In genomic region chr1:132376211-132377054, GRCm38 (mm10) we compare ENCODE assay signal across 8 mouse cellular contexts. TPM values are rescaled to one million over a fixed set of nuclear protein-coding genes. Genes with fewer than 3 reads are reported as not detected.
A peak's percentile ranks its signal among the peaks of the same experiment; 100 is the strongest.
DNase-seq lines count a peak whose midpoint lies in the region; ATAC-seq and TF ChIP-seq lines count a peak whose summit lies in the region.
"Had no signal": no experiment of that assay in that cellular context is flagged by ENCODE, and none has a peak within 500 bp of the region (broad histone marks: within the 10 kb centered on the region; RNA-seq: fewer than 3 reads in every experiment).

No protein-coding gene starts in this region.

- H3K4me2 ChIP-seq in kidney, embryonic 16.5 days (replicated peaks; ENCODE audit: low read depth, low read length): no peak overlapping the region
- no peak overlapping the region for H3K4me2 ChIP-seq in forebrain, embryonic 16.5 days (ENCODE audit: low read length)
- peak overlapping the region; percentile 64 for H3K4me2 ChIP-seq in liver, embryonic 16.5 days (ENCODE audit: low read depth, low read length)
- H3K4me2 ChIP-seq: hindbrain, embryonic 15.5 days had no signal

- TF ChIP-seq CTCF in kidney, adult 2 months (conservative IDR thresholded peaks at IDR 0.05; ENCODE audit: insufficient read depth, insufficient read length, low read depth, low read length): no peak
- TF ChIP-seq CTCF in bone marrow, adult 2 months (IDR thresholded peaks at IDR 0.05; ENCODE audit: control insufficient read depth, insufficient read depth, low read length): no peak

- peaks cover 55% of the 10 kb centered on the region for H3K4me1 ChIP-seq in kidney, embryonic 16.5 days (ENCODE audit: insufficient read depth, low read length)
- H3K4me1 ChIP-seq in kidney, adult 2 months (ENCODE audit: control insufficient read depth, insufficient read depth, low read length): peaks cover 26% of the 10 kb centered on the region
- peaks cover 15% of the 10 kb centered on the region; the same call in 1 of the 2 replicates for H3K4me1 ChIP-seq in bone marrow, adult 2 months (ENCODE audit: control insufficient read depth, insufficient read depth, low read length)
- H3K4me1 ChIP-seq in forebrain, embryonic 16.5 days (replicated peaks; ENCODE audit: control insufficient read depth, insufficient read depth, low read length): peaks cover 60% of the 10 kb centered on the region
- peaks cover 100% of the 10 kb centered on the region for H3K4me1 ChIP-seq in liver, embryonic 16.5 days (ENCODE audit: control insufficient read depth, low read depth, low read length)

- WGBS in kidney, embryonic 16.5 days: 51% methylated on average over 8 of the region's 8 CpGs
- WGBS in kidney, adult 2 months: 69% methylated on average over 8 of the region's 8 CpGs
- WGBS in bone marrow, adult 2 months: 93% methylated on average over 8 of the region's 8 CpGs
- 65% methylated on average over 8 of the region's 8 CpGs for WGBS in forebrain, embryonic 16.5 days
- WGBS in liver, embryonic 16.5 days (ENCODE audit: insufficient replicate concordance): 87% methylated on average over 8 of the region's 8 CpGs

- peaks cover 10% of the 10 kb centered on the region; the same call in 1 of the 2 replicates for H3K36me3 ChIP-seq in kidney, embryonic 16.5 days (ENCODE audit: insufficient read depth, low read length)
- H3K36me3 ChIP-seq in kidney, adult 2 months (ENCODE audit: control insufficient read depth, insufficient read depth, low read length): no peaks in the 10 kb centered on the region
- no peaks in the 10 kb centered on the region; the same call in 1 of the 2 replicates for H3K36me3 ChIP-seq in forebrain, embryonic 16.5 days (ENCODE audit: control insufficient read depth, insufficient read depth)
- peaks cover 33% of the 10 kb centered on the region for H3K36me3 ChIP-seq in liver, embryonic 16.5 days (ENCODE audit: control insufficient read depth, insufficient read depth)

- H3K27me3 ChIP-seq in kidney, embryonic 16.5 days (ENCODE audit: insufficient read depth, low read length): no peaks in the 10 kb centered on the region
- H3K27me3 ChIP-seq in kidney, adult 2 months (replicated peaks; ENCODE audit: control insufficient read depth, insufficient read depth, low read length): no peaks in the 10 kb centered on the region
- H3K27me3 ChIP-seq in forebrain, embryonic 16.5 days (replicated peaks; ENCODE audit: control insufficient read depth, insufficient read depth, low read length): no peaks in the 10 kb centered on the region
- no peaks in the 10 kb centered on the region for H3K27me3 ChIP-seq in liver, embryonic 16.5 days (ENCODE audit: control insufficient read depth, insufficient read depth, low read depth, low read length)
- H3K27me3 ChIP-seq: hindbrain, embryonic 15.5 days had no signal

- H3K4me3 ChIP-seq in kidney, embryonic 16.5 days (ENCODE audit: low read length): no peak overlapping the region
- H3K4me3 ChIP-seq in kidney, adult 2 months (ENCODE audit: insufficient read depth, low read depth, low read length): no peak overlapping the region
- H3K4me3 ChIP-seq in bone marrow, adult 2 months (replicated peaks; ENCODE audit: control insufficient read depth, low read depth, low read length): no peak overlapping the region
- H3K4me3 ChIP-seq in forebrain, embryonic 16.5 days (replicated peaks; ENCODE audit: low read length): no peak overlapping the region
- H3K4me3 ChIP-seq in liver, embryonic 16.5 days (ENCODE audit: low read depth, low read length): peak overlapping the region; percentile 31
- H3K4me3 ChIP-seq: hindbrain, embryonic 15.5 days had no signal

- no peak for ATAC-seq in kidney, embryonic 16.5 days (ENCODE audit: low FRiP score, low TSS enrichment)
- ATAC-seq in forebrain, embryonic 16.5 days: peak; percentile 36; the same call in 1 of the 2 replicates
- no peak for ATAC-seq in liver, embryonic 16.5 days (ENCODE audit: low read depth)
- no peak for ATAC-seq in activated CD4-positive, CD25-positive, alpha-beta regulatory T cell, adult 4 months

- peak overlapping the region; percentile 44; the same call in 1 of the 2 replicates for H3K27ac ChIP-seq in kidney, embryonic 16.5 days (ENCODE audit: low read length)
- H3K27ac ChIP-seq in kidney, adult 2 months (ENCODE audit: insufficient read depth, low read depth, low read length): no peak overlapping the region
- 0 out of 2 replicates have a peak overlapping the region, but pooled peaks have one; percentile 9 for H3K27ac ChIP-seq in bone marrow, adult 2 months (ENCODE audit: control insufficient read depth, insufficient read depth, low read depth, low read length, poor library complexity)
- peak overlapping the region; percentile 46; the same call in 1 of the 2 replicates for H3K27ac ChIP-seq in forebrain, embryonic 16.5 days (ENCODE audit: low read length)
- peak overlapping the region; percentile 93 for H3K27ac ChIP-seq in liver, embryonic 16.5 days (ENCODE audit: low read length)
- H3K27ac ChIP-seq: hindbrain, embryonic 15.5 days had no signal

- H3K9me3 ChIP-seq in kidney, embryonic 16.5 days (ENCODE audit: low read length): no peaks in the 10 kb centered on the region
- no peaks in the 10 kb centered on the region for H3K9me3 ChIP-seq in forebrain, embryonic 16.5 days (ENCODE audit: control insufficient read depth, low read length)
- no peaks in the 10 kb centered on the region for H3K9me3 ChIP-seq in liver, embryonic 16.5 days (replicated peaks; ENCODE audit: control insufficient read depth, low read length)
- H3K9me3 ChIP-seq: hindbrain, embryonic 15.5 days had no signal

- no peak for DNase-seq in kidney, adult 2 months
- no peak for DNase-seq in adrenal gland, postnatal 10 days

- TF ChIP-seq POLR2A in kidney, adult 2 months (IDR thresholded peaks at IDR 0.05; ENCODE audit: low read depth, low read length): no peak
- TF ChIP-seq POLR2A in bone marrow, adult 2 months (IDR thresholded peaks at IDR 0.05; ENCODE audit: borderline replicate concordance, control insufficient read depth, low read depth, low read length): no peak

- H3K9ac ChIP-seq in kidney, embryonic 16.5 days (replicated peaks; ENCODE audit: low read length): 0 out of 2 replicates have a peak overlapping the region, but pooled peaks have one; percentile 12
- no peak overlapping the region for H3K9ac ChIP-seq in forebrain, embryonic 16.5 days (replicated peaks; ENCODE audit: low read depth, low read length)
- H3K9ac ChIP-seq in liver, embryonic 16.5 days (ENCODE audit: low read depth, low read length): peak overlapping the region; percentile 32; the same call in 1 of the 2 replicates
- H3K9ac ChIP-seq: hindbrain, embryonic 15.5 days had no signal

RNA-seq across cellular contexts. Expression of gene Tmcc2, which starts 14.6 kb away (rescaled TPM):
- polyA plus RNA-seq in kidney, embryonic 16.5 days (2015; fragmentation: Nextera tagmentation; extraction: Ambion mirVana): 8.3 and 8.6 TPM in 2 replicates
- polyA plus RNA-seq in kidney, adult 2 months (2012; rRNA removed): 6.0 and 6.3 TPM in 2 replicates
- 246 and 316 TPM in 2 replicates for polyA plus RNA-seq in bone marrow, adult 2 months (2011; ENCODE audit: insufficient read depth, insufficient read length, low replicate concordance, missing spikeins)
- polyA plus RNA-seq in forebrain, embryonic 16.5 days (2015; fragmentation: Nextera tagmentation; extraction: Ambion mirVana): 30.4 and 34.9 TPM in 2 replicates
- 631 and 674 TPM in 2 replicates for polyA plus RNA-seq in liver, embryonic 16.5 days (2015; fragmentation: Nextera tagmentation; extraction: Ambion mirVana)
- 10 to 100 TPM; 15.2 to 30.9 TPM for total RNA-seq in adrenal gland, postnatal 10 days (2021)
- 1 to 10 TPM in 1 of 2 experiments, under 1 TPM in 1; 0.54 to 1.6 TPM for polyA plus RNA-seq in activated CD4-positive, CD25-positive, alpha-beta regulatory T cell, adult 4 months (2017; shearing (Covaris generic))

RNA-seq across cellular contexts. Expression of gene Dstyk, which starts 40.9 kb away (rescaled TPM):
- polyA plus RNA-seq in kidney, embryonic 16.5 days (2015; fragmentation: Nextera tagmentation; extraction: Ambion mirVana): 16.9 and 18.6 TPM in 2 replicates
- polyA plus RNA-seq in kidney, adult 2 months (2012; rRNA removed): 13.0 and 13.9 TPM in 2 replicates
- polyA plus RNA-seq in bone marrow, adult 2 months (2011; ENCODE audit: insufficient read depth, insufficient read length, low replicate concordance, missing spikeins): 9.6 and 13.7 TPM in 2 replicates
- 12.3 and 13.1 TPM in 2 replicates for polyA plus RNA-seq in forebrain, embryonic 16.5 days (2015; fragmentation: Nextera tagmentation; extraction: Ambion mirVana)
- polyA plus RNA-seq in liver, embryonic 16.5 days (2015; fragmentation: Nextera tagmentation; extraction: Ambion mirVana): 4.4 and 5.0 TPM in 2 replicates
- 10 to 100 TPM; 18.6 to 25.2 TPM for total RNA-seq in adrenal gland, postnatal 10 days (2021)
- 1 to 10 TPM; 4.0 to 4.3 TPM for polyA plus RNA-seq in activated CD4-positive, CD25-positive, alpha-beta regulatory T cell, adult 4 months (2017; shearing (Covaris generic))
